ENCODE assay signal across 8 mouse cellular contexts in genomic region chr10:80053831-80054815, GRCm38 (mm10). TPM values are rescaled to one million over a fixed set of nuclear protein-coding genes. Genes with fewer than 3 reads are reported as not detected.
DNase-seq lines count a peak whose midpoint lies in the region; ATAC-seq lines count a peak whose summit lies in the region.

No protein-coding gene starts in this region.

- no peaks in the 10 kb centered on the region for H3K27me3 ChIP-seq in forebrain, embryonic 16.5 days (replicated peaks; ENCODE audit: control insufficient read depth, insufficient read depth, low read length)

- peak; percentile 80 for DNase-seq in Muller cell, postnatal 12 days (ENCODE audit: inconsistent ontology term)
- DNase-seq in cerebellum, adult 18-20 months = peak; percentile 55 to 72
- peak; percentile 73 to 82 for DNase-seq in heart, postnatal 36 days
- peak; percentile 47 to 59 for DNase-seq in layer of hippocampus, postnatal 14 days (ENCODE audit: low spot score in 2 of 2)
- DNase-seq in lung, postnatal 36 days = peak; percentile 83
- DNase-seq in right cerebral cortex, adult 2 months (ENCODE audit: low spot score in 2 of 2) = peak; percentile 49 to 59
- peak; percentile 72 for DNase-seq in urinary bladder, postnatal 14 days (ENCODE audit: low spot score)

- ATAC-seq in forebrain, embryonic 16.5 days = peak; percentile 32

- peaks cover 2% of the 10 kb centered on the region for H3K36me3 ChIP-seq in forebrain, embryonic 16.5 days (ENCODE audit: control insufficient read depth, insufficient read depth)

- peak overlapping the region; percentile 92 for H3K27ac ChIP-seq in forebrain, embryonic 16.5 days (ENCODE audit: low read length)

- 1% methylated on average over 72 of the region's 77 CpGs for WGBS in forebrain, embryonic 16.5 days

- intact Hi-C loops in heart, postnatal 36 days (cut with DNase I) = loop anchor here (1.0 kb wide), 1 partner anchor 60 kb away; no protein-coding TSS in a partner anchor

- no peaks in the 10 kb centered on the region for H3K9me3 ChIP-seq in forebrain, embryonic 16.5 days (ENCODE audit: control insufficient read depth, low read length)

- peaks cover 18% of the 10 kb centered on the region for H3K4me1 ChIP-seq in forebrain, embryonic 16.5 days (replicated peaks; ENCODE audit: control insufficient read depth, insufficient read depth, low read length)

- peak overlapping the region; percentile 80 for H3K4me3 ChIP-seq in forebrain, embryonic 16.5 days (replicated peaks; ENCODE audit: low read length)

- peak overlapping the region; percentile 84 for H3K4me2 ChIP-seq in forebrain, embryonic 16.5 days (ENCODE audit: low read length)

- peak overlapping the region; percentile 91 for H3K9ac ChIP-seq in forebrain, embryonic 16.5 days (replicated peaks; ENCODE audit: low read depth, low read length)

RNA-seq across cellular contexts. Expression of gene Gpx4, which starts 7.2 kb away (rescaled TPM):
- polyA plus RNA-seq in forebrain, embryonic 16.5 days (2015; fragmentation: Nextera tagmentation; extraction: Ambion mirVana) = 443 and 475 TPM in 2 replicates
- total RNA-seq in heart, postnatal 36 days (2021) = 100 to 1,000 TPM; 863 to 871 TPM
- total RNA-seq in layer of hippocampus, postnatal 14 days (2021) = 100 to 1,000 TPM; 456 to 501 TPM

RNA-seq across cellular contexts. Expression of gene Polr2e, which starts 14.5 kb away (rescaled TPM):
- polyA plus RNA-seq in forebrain, embryonic 16.5 days (2015; fragmentation: Nextera tagmentation; extraction: Ambion mirVana) = 173 and 178 TPM in 2 replicates
- 10 to 100 TPM; 88.5 to 96.4 TPM for total RNA-seq in heart, postnatal 36 days (2021)
- total RNA-seq in layer of hippocampus, postnatal 14 days (2021) = 10 to 100 TPM; 74.1 to 74.3 TPM

RNA-seq across cellular contexts. Expression of gene Arhgap45, which starts 37.7 kb away (rescaled TPM):
- 1.2 and 1.8 TPM in 2 replicates for polyA plus RNA-seq in forebrain, embryonic 16.5 days (2015; fragmentation: Nextera tagmentation; extraction: Ambion mirVana)
- 1 to 10 TPM; 4.1 to 5.9 TPM for total RNA-seq in heart, postnatal 36 days (2021)
- total RNA-seq in layer of hippocampus, postnatal 14 days (2021) = 1 to 10 TPM; 3.8 to 3.9 TPM

RNA-seq across cellular contexts. Expression of gene Sbno2, which starts 51.2 kb away (rescaled TPM):
- 13.1 and 14.9 TPM in 2 replicates for polyA plus RNA-seq in forebrain, embryonic 16.5 days (2015; fragmentation: Nextera tagmentation; extraction: Ambion mirVana)
- total RNA-seq in heart, postnatal 36 days (2021) = 10 to 100 TPM; 11.2 to 12.2 TPM
- 10 to 100 TPM; 19.8 to 21.3 TPM for total RNA-seq in layer of hippocampus, postnatal 14 days (2021)

RNA-seq across cellular contexts. Expression of gene Abca7, which starts 57.8 kb away (rescaled TPM):
- polyA plus RNA-seq in forebrain, embryonic 16.5 days (2015; fragmentation: Nextera tagmentation; extraction: Ambion mirVana) = 3.9 and 4.7 TPM in 2 replicates
- total RNA-seq in heart, postnatal 36 days (2021) = 1 to 10 TPM; 7.7 to 7.9 TPM
- 10 to 100 TPM in 1 of 2 experiments, 1 to 10 TPM in 1; 9.8 to 10.5 TPM for total RNA-seq in layer of hippocampus, postnatal 14 days (2021)

Comparison
In these comparisons a context has a peak if more than half of its experiments do, and no peak if none do; other contexts are left out.
1. Peak in every context shown above with its lines: DNase-seq, ATAC-seq, H3K4me3 ChIP-seq and H3K27ac ChIP-seq.